Mouse (Mus musculus): ENCODE data around the gene Notch3. TPM values are rescaled to one million over a fixed set of nuclear protein-coding genes. Genes with fewer than 3 reads are reported as not detected.

The Notch3 gene
- total RNA-seq, 2 experiments from 2014 or later: 7.2 to 7.7 TPM

DNA sequence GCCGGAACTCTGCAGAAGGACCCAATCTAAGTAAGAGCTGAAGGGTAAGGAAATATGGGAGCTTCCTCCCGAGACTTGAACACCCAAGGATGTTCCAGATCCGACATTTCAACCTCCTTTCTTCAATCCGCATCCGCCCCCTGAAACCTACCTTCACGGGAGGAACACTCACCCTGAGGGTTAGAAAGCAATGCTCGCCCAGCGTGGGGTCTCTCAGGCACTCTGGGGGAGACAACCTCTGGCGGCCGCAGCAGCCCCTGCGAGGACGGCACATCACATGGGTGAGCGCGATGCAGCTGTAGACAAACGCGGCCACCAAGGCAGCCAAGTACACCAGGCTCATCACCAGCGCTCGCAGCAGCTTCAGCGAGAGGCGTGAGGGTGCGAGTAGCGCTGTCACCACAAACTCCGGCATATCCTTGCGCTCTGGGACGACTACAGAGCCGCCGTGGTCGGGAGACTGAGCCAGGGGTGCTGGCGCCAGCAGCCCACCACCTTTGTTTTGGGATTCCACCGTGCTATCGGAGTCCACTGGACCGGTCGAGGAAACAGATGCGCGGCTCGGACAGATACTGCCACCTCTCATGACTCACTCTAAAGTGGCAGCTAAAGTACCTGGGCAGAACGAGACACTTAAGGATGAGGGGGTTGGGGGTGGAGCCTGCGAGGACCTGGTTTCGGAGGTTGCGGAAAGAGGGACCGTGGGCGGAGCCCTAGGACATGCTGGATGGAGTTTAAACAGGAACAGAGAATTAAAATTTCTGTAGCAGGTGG lies 22.4 kb upstream of the Notch3 start, which contains the start of gene Ephx3:
Gene Ephx3, minus strand, starts transcription at position 687 of the 774 bp plus-strand sequence.
- no peak for DNase-seq (ENCODE audit: low spot score in 2 of 2)
- Histone ChIP-seq H3K4me3 (peak within 1 kb of the TSS; percentile 48), H3K27ac (no peak within 1 kb of the TSS)
- TF ChIP-seq CTCF (conservative IDR thresholded peaks at IDR 0.05): 0 out of 2 replicates have a peak, but pooled peaks have one; percentile 2

DNA sequence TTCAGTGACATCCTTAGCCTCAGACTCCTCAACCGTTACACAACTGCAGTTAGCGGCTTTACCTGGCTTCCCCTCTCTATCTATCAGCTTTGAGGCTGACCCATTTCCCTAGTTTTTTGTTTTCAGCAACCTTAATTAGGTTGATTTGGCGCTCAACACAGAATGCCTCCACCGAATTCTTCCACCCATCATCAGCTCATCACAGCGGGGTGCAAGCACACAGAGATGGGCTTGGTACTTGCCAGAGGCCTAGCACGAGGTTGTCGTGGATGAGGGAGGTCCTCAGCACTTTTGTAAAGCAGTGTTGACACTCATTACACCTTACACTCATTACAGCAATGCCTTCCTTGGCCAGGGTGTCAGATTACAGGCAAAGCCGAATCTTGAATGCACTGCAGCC lies 16.4 kb upstream of the Notch3 start:
- no peak for TF ChIP-seq CTCF (conservative IDR thresholded peaks at IDR 0.05)
- H3K4me3 ChIP-seq: no peak overlapping the region
- DNase-seq (ENCODE audit: low spot score in 2 of 2): no peak
- H3K27ac ChIP-seq: no peak overlapping the region

DNA sequence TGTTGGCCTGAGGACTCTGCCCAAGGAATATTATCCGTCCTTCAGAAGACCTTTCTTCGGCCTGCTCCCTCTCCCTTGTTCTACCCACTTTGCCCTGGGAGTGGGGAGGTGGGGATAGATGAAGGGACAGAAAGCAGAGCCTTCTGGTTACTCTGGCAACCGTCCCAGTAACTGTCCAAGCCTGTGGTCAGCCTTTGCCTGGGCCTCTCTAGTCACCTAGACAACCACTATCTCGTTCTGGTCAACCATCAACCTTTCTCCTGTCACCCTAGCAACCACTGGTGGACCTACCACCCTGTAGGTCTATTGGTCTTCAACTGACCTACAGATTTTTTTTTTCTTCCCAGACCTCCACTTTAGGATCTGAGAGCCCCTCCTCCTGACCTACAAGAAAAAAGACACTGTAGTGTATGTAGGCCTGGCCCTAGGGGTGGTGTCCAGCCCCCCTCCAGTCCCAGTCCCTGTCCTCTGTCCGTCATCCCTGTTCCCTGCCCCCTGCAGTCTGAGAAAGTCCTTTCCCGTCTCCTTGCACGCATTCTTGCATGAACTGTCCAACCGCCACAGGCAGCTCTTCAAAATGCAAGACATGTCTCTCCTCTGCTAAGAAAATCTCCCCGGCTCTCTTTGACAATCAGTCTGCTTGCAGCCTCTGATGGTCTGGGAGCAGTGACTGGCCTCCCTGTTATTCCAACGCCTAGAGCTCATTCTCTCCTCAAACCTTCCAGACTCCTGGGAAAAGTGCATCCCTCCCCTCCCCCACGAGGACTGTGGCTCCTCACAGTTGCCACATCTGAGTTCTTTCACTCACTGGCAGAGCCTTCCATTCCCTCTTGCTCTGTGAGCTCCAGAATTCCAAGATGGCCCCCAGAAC lies 13.2 kb upstream of the Notch3 start:
- Histone ChIP-seq H3K4me3 (no peak overlapping the region), H3K27ac (peak overlapping the region; percentile 63)
- TF ChIP-seq CTCF (conservative IDR thresholded peaks at IDR 0.05): no peak
- no peak for DNase-seq (ENCODE audit: low spot score in 2 of 2)

DNA sequence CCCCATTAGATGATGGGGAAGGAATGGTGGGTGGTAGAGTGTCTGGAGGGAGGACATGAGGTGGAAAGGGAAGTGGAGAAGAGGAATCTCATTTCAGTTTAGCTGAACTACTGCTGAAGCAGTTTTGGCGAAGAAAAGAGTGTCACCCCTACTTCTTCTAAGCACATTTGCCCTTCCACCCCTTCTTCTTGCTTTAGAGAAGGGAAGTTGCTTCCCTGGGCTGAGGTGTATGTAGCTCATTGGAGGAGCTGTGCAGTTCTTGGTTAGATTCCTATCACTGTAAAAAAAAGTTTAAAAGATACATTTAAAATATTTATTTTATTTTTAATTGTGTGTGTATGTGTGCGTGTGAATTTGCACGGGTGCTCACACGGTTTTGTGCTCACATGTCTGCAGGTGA lies 10.3 kb upstream of the Notch3 start:
- H3K27ac ChIP-seq: no peak overlapping the region
- no peak for TF ChIP-seq CTCF (conservative IDR thresholded peaks at IDR 0.05)
- H3K4me3 ChIP-seq: no peak overlapping the region
- no peak for DNase-seq (ENCODE audit: low spot score in 2 of 2)

DNA sequence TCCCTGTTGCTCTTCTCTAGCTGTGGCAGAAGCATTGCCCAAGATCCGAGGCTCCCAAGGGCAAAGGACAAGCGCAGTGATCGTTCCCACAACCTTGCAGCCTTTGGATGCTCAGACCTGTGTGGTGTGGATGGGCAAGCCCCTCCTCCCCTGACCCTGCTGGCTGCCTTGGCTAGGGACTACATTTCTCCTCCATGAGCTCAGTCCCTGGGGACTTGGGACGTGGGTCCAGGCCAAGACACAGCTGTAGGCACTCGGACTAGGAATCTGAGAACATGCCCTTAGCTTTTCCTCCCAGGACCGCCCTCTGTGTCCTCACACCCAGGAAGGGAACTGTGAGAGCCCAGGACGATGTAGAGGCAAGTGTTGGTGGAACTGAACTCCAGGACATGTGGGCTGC lies 6.5 kb upstream of the Notch3 start:
- TF ChIP-seq CTCF (conservative IDR thresholded peaks at IDR 0.05): no peak
- no peak overlapping the region for H3K4me3 ChIP-seq
- no peak overlapping the region for H3K27ac ChIP-seq
- DNase-seq (ENCODE audit: low spot score in 2 of 2): no peak

DNA sequence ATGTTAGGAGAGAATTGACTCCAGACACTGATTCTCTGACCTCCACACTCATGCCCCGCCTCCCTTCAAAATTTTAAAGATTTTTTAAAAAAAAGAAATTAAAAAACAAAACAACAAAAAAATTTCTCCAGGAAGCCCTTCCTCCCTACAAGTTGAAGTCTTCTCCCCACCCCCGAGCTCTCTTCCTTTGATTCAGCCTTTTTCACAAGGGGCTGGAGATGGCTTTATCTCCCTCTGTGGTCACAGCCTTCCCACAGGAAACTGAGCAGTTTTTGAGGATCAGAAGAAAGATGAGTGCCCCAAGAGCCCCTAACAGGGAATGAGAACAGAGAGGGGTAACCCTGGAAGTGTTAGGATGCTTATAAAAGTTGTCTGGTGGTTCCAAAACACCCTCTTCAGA lies 5.8 kb upstream of the Notch3 start:
- 0 out of 2 replicates have a peak overlapping the region, but pooled peaks have one; percentile 32 for H3K27ac ChIP-seq
- no peak for TF ChIP-seq CTCF (conservative IDR thresholded peaks at IDR 0.05)
- DNase-seq (ENCODE audit: low spot score in 2 of 2): no peak
- no peak overlapping the region for H3K4me3 ChIP-seq

DNA sequence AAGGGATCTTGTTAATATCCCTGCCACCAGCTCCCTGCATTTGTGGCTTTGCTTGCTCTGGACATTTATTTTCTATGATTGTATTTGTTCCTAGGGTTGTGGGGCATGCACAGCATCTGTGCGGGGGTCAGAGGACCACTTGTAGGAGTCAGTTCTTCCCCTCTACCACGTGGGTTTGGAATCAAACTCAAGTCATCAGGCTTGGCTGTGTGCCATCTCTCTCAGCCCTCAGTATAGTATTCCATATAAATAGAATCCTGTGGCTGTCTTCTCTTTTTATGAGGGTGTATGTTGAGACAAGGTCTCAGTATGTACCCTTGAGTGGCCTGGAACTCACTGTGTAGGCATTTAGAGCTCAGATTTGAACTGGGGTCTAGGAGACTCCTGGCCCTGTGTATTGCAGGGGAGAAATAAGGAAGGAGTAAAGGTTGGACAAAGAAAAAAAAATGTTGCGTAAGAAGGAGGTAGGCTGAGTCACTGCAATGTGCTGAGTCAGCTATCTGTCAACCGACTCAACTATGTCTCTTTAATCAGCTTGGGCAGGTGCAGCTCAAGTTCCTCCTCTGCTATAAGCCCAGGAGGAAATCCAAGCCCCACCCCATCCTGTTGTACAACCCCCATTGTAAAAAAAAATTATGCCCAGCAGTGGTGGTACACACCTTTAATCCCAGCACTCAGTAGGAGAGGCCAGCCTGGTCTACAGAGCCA lies 3.0 kb upstream of the Notch3 start:
- Histone ChIP-seq H3K27ac (no peak overlapping the region), H3K4me3 (no peak overlapping the region)
- no peak for DNase-seq (ENCODE audit: low spot score in 2 of 2)
- no peak for TF ChIP-seq CTCF (conservative IDR thresholded peaks at IDR 0.05)

DNA sequence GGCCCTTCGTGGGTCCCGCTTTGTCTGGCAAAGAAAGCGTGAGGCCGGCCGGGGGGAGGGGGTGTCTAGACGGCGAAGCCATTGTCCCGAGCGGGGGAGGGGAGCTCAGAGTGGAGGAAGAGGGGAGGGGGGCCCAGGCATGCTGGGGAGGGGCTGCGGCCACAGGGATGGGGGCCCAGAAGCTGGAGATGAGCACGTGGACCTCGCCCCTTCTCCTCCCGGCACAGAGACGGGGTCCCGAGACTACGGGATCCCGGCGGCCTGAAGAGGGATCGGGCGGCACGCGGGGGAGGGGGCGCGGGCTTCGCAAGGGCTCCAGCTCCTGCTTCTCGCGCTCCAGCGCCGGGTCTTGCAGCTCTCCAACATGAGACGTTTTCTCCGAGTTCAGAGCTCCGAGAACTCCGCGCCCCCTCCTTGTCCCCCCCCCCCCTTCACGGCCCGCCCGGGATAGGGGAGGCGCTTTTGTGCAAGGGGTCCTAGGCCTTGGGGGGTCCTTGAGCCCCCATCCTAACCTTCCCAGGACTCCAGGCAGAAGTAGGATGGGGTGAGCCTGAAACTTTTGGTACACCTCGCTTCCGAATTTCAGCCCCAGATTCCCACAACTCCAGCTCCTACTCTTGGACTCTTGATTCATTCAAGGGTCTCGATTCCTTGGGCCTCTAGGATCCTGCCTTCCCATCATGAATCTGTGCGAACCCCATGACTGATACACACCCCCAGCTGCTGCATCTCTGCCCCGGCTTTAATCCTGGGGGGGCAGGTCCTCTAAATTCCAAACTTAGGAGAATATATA lies 653 bp downstream of the Notch3 start:
- DNase-seq (ENCODE audit: low spot score in 2 of 2): no peak
- peak overlapping the region; percentile 51 for H3K4me3 ChIP-seq
- H3K27ac ChIP-seq: peak overlapping the region; percentile 28; the same call in 1 of the 2 replicates
- no peak for TF ChIP-seq CTCF (conservative IDR thresholded peaks at IDR 0.05)

DNA sequence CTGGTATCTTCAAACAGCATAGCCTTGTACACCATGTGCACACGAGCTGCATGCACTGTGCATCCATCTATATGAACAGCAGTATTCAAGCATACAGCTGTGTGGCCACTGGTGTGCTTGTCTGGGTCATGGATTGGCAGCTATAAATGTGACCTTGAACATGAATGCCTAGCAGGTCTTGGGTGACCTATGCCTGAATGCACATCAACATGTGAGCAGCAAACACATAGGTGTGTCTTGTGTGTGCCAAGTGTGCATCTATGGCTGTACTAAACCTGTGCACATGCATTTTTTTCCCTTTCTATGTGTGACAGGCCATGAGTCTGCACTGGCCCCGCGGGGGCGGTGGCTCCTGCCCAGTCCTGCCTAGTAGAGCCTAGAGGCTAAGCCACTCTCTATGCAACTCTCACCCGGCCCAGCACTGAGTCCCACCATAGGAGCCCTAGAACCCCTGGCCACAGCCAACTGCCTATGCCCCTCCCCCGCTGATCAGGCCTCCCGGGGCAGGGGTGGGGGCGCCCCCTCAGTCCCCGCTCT lies 1.3 kb downstream of the Notch3 start:
- DNase-seq (ENCODE audit: low spot score in 2 of 2): no peak
- no peak for TF ChIP-seq CTCF (conservative IDR thresholded peaks at IDR 0.05)
- H3K4me3 ChIP-seq: peak overlapping the region; percentile 51
- H3K27ac ChIP-seq: no peak overlapping the region; the same call in 1 of the 2 replicates

DNA sequence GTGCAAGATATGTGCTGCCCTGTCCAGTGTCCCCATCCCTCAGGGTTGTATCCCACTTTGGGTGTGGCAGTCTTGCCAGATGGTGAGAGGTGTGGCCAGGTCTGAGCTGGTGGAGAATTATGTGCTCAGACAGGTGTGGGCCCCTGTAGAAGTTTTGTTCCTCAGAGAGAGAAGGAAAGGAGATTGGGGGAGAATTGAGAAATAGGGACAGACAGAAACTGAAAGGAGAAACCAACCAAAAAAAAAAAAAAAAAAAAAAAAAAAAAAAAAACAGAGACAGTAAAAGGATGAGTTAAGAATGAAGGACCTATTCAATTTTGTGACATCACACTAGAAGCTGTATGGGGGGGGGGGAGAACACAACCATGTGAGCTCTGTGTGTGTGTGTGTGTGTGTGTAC lies 1.9 kb downstream of the Notch3 start:
- TF ChIP-seq CTCF (conservative IDR thresholded peaks at IDR 0.05): no peak
- Histone ChIP-seq H3K27ac (no peak overlapping the region), H3K4me3 (no peak overlapping the region)
- no peak for DNase-seq (ENCODE audit: low spot score in 2 of 2)

DNA sequence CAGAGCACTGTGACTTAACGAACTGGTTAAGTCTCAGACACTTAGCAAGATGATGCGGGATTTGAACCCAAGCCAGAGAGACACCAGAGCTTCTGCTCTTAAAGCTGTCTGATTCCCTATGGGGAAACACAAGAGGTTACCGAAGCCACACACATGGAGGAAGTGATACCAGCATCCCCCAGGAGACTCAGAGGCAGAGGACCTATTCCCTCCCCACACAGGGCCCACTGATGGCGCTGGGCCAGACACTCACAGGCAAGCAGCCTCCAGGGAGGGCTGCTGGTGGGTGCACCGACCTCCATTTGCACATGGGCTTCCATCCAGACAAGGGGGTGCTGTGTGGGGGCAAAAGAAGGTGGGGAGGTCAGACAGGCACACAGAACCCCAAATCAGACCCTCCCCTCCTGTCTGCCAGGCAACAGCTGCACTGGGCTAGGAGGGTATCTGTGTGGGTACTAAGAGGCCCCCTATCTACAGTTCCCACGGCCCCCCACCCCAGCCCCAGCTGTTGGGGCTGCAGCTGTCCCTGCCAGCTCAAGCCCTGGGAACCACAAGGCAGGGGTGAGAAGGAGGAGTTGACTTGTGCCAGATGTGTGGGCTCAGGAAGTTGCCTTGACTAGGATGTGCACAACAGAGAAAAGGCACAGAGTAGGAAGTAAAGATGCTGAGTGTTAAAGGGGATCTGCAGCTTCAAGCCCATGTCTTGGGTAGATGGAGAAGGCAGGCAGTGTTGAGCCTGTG lies 2.6 kb downstream of the Notch3 start:
- Histone ChIP-seq H3K4me3 (no peak overlapping the region), H3K27ac (no peak overlapping the region)
- no peak for TF ChIP-seq CTCF (conservative IDR thresholded peaks at IDR 0.05)
- DNase-seq (ENCODE audit: low spot score in 2 of 2): no peak

All from layer of hippocampus, adult 2 months (tissue).